Comparison of ENCODE assay signal across 9 mouse cellular contexts in genomic region chr7:30216723-30217151, GRCm38 (mm10). TPM values are rescaled to one million over a fixed set of nuclear protein-coding genes. Genes with fewer than 3 reads are reported as not detected.
A peak's percentile ranks its signal among the peaks of the same experiment; 100 is the strongest.
DNase-seq lines count a peak whose midpoint lies in the region; ATAC-seq and TF ChIP-seq lines count a peak whose summit lies in the region.
"Had no signal": no experiment of that assay in that cellular context is flagged by ENCODE, and none has a peak within 500 bp of the region (broad histone marks: within the 10 kb centered on the region; RNA-seq: fewer than 3 reads in every experiment).

No protein-coding gene starts in this region.

- peaks cover 21% of the 10 kb centered on the region for H3K4me1 ChIP-seq in thymus, adult 2 months (replicated peaks; ENCODE audit: control insufficient read depth, insufficient read depth, low read length)
- H3K4me1 ChIP-seq in hindbrain, postnatal 0 days (ENCODE audit: insufficient read depth, low read length): no peaks in the 10 kb centered on the region
- peaks cover 24% of the 10 kb centered on the region for H3K4me1 ChIP-seq in midbrain, embryonic 10.5 days

- H3K27ac ChIP-seq in thymus, adult 2 months (ENCODE audit: control insufficient read depth, insufficient read depth, low read length): no peak overlapping the region
- peak overlapping the region; percentile 68 for H3K27ac ChIP-seq in hindbrain, postnatal 0 days
- H3K27ac ChIP-seq in midbrain, embryonic 10.5 days (replicated peaks): peak overlapping the region; percentile 75

- peak overlapping the region; percentile 42 for H3K4me2 ChIP-seq in hindbrain, postnatal 0 days (ENCODE audit: low read depth, low read length)

- H3K9me3 ChIP-seq in hindbrain, postnatal 0 days (ENCODE audit: low read length): no peaks in the 10 kb centered on the region
- H3K9me3 ChIP-seq in midbrain, embryonic 10.5 days (replicated peaks): 0 out of 2 replicates have a peak, but pooled peaks cover 3% of the 10 kb centered on the region

- no peak overlapping the region for H3K9ac ChIP-seq in hindbrain, postnatal 0 days (replicated peaks; ENCODE audit: low read length)

- H3K27me3 ChIP-seq in thymus, adult 2 months (ENCODE audit: control insufficient read depth, insufficient read depth, low read length): no peaks in the 10 kb centered on the region
- H3K27me3 ChIP-seq in hindbrain, postnatal 0 days (ENCODE audit: insufficient read depth, low read length): no peaks in the 10 kb centered on the region
- H3K27me3 ChIP-seq in midbrain, embryonic 10.5 days (ENCODE audit: low read depth, poor library complexity, severe bottlenecking): no peaks in the 10 kb centered on the region

- DNase-seq in thymus, adult 2 months: peak; percentile 67
- DNase-seq in thymus, adult 18-20 months: no peak
- peak; percentile 83 for DNase-seq in cerebellum, adult 9-11 months
- DNase-seq in frontal cortex, postnatal 36 days (ENCODE audit: low spot score in 2 of 2): peak; percentile 55 to 61
- DNase-seq in hindbrain, postnatal 0 days (ENCODE audit: low spot score): peak; percentile 95
- peak; percentile 85 for DNase-seq in left cerebral cortex, postnatal 4 days
- peak; percentile 89 for DNase-seq in midbrain, embryonic 10.5 days (ENCODE audit: low spot score)
- peak; percentile 87 for DNase-seq in skeletal muscle tissue, adult 2 months (ENCODE audit: low read depth, low spot score)

- peak; percentile 92 for TF ChIP-seq CTCF in thymus, adult 2 months (IDR thresholded peaks at IDR 0.05; ENCODE audit: borderline replicate concordance, control insufficient read depth, extremely low read depth, insufficient read depth, low read length, poor library complexity)
- peak; percentile 97 for TF ChIP-seq CTCF in hindbrain, postnatal 0 days (IDR thresholded peaks at IDR 0.05; ENCODE audit: low read depth)

- TF ChIP-seq POLR2A in thymus, adult 2 months (IDR thresholded peaks at IDR 0.05; ENCODE audit: control insufficient read depth, extremely low read depth, insufficient read depth, low read length, poor library complexity): no peak

- intact Hi-C loops in left cerebral cortex, postnatal 4 days (cut with DNase I): loop anchor here (5.0 kb wide), 1 partner anchor 34 kb away; the partner anchor contains the start of gene Cox7a1

- no peak overlapping the region for H3K4me3 ChIP-seq in thymus, adult 2 months (ENCODE audit: control insufficient read depth, insufficient read depth, low read length)
- no peak overlapping the region for H3K4me3 ChIP-seq in hindbrain, postnatal 0 days (ENCODE audit: low read length)
- H3K4me3 ChIP-seq in midbrain, embryonic 10.5 days: peak overlapping the region; percentile 34
- H3K4me3 ChIP-seq: erythroblast, embryonic 14.5 days had no signal

- peak; percentile 85 for ATAC-seq in hindbrain, postnatal 0 days

- no peaks in the 10 kb centered on the region for H3K36me3 ChIP-seq in thymus, adult 2 months (ENCODE audit: control insufficient read depth, insufficient read depth, low read length)
- H3K36me3 ChIP-seq in hindbrain, postnatal 0 days (ENCODE audit: insufficient read depth, low read length): no peaks in the 10 kb centered on the region
- no peaks in the 10 kb centered on the region for H3K36me3 ChIP-seq in midbrain, embryonic 10.5 days

- 2% methylated on average over 16 of the region's 16 CpGs for WGBS in thymus, adult 2 months
- WGBS in hindbrain, postnatal 0 days: under 1% methylated on average over 16 of the region's 16 CpGs
- 2% methylated on average over 16 of the region's 16 CpGs for WGBS in midbrain, embryonic 10.5 days

RNA-seq across cellular contexts. Expression of gene Polr2i, which starts 15.0 kb away (rescaled TPM):
- 131 and 157 TPM in 2 replicates for polyA plus RNA-seq in thymus, adult 2 months (2012; rRNA removed)
- 65.9 and 98.4 TPM in 2 replicates for total RNA-seq in hindbrain, postnatal 0 days (2014; rRNA removed)
- 177 and 189 TPM in 2 replicates for polyA plus RNA-seq in hindbrain, postnatal 0 days (2015; fragmentation: Nextera tagmentation; extraction: Ambion mirVana)
- total RNA-seq in left cerebral cortex, postnatal 4 days (2021): 10 to 100 TPM; 94.9 to 96.9 TPM
- polyA plus RNA-seq in midbrain, embryonic 10.5 days (2016; fragmentation: Nextera tagmentation; extraction: Ambion mirVana): 155 and 162 TPM in 2 replicates

RNA-seq across cellular contexts. Expression of gene Tbcb, which starts 15.3 kb away (rescaled TPM):
- 42.4 and 47.1 TPM in 2 replicates for polyA plus RNA-seq in thymus, adult 2 months (2012; rRNA removed)
- total RNA-seq in hindbrain, postnatal 0 days (2014; rRNA removed): 123 and 129 TPM in 2 replicates
- 466 and 473 TPM in 2 replicates for polyA plus RNA-seq in hindbrain, postnatal 0 days (2015; fragmentation: Nextera tagmentation; extraction: Ambion mirVana)
- 100 to 1,000 TPM; 229 to 238 TPM for total RNA-seq in left cerebral cortex, postnatal 4 days (2021)
- 274 and 283 TPM in 2 replicates for polyA plus RNA-seq in midbrain, embryonic 10.5 days (2016; fragmentation: Nextera tagmentation; extraction: Ambion mirVana)

RNA-seq across cellular contexts. Expression of gene Capns1, which starts 18.1 kb away (rescaled TPM):
- 565 and 739 TPM in 2 replicates for polyA plus RNA-seq in thymus, adult 2 months (2012; rRNA removed)
- total RNA-seq in hindbrain, postnatal 0 days (2014; rRNA removed): 289 and 322 TPM in 2 replicates
- polyA plus RNA-seq in hindbrain, postnatal 0 days (2015; fragmentation: Nextera tagmentation; extraction: Ambion mirVana): 83.8 and 84.6 TPM in 2 replicates
- total RNA-seq in left cerebral cortex, postnatal 4 days (2021): 100 to 1,000 TPM; 193 to 198 TPM
- 52.1 and 55.5 TPM in 2 replicates for polyA plus RNA-seq in midbrain, embryonic 10.5 days (2016; fragmentation: Nextera tagmentation; extraction: Ambion mirVana)

RNA-seq across cellular contexts. Expression of gene Ovol3, which starts 18.8 kb away (rescaled TPM):
- 0.66 and 1.4 TPM in 2 replicates for polyA plus RNA-seq in thymus, adult 2 months (2012; rRNA removed)
- total RNA-seq in hindbrain, postnatal 0 days (2014; rRNA removed): not detected in 2 replicates
- polyA plus RNA-seq in hindbrain, postnatal 0 days (2015; fragmentation: Nextera tagmentation; extraction: Ambion mirVana): not detected in 2 replicates
- not detected for total RNA-seq in left cerebral cortex, postnatal 4 days (2021)
- not detected in 2 replicates for polyA plus RNA-seq in midbrain, embryonic 10.5 days (2016; fragmentation: Nextera tagmentation; extraction: Ambion mirVana)
- polyA plus RNA-seq: erythroblast, embryonic 14.5 days had no signal

RNA-seq across cellular contexts. Expression of gene Cox7a1, which starts 32.8 kb away (rescaled TPM):
- 28.1 and 85.8 TPM in 2 replicates for polyA plus RNA-seq in thymus, adult 2 months (2012; rRNA removed)
- not detected in 2 replicates for total RNA-seq in hindbrain, postnatal 0 days (2014; rRNA removed)
- polyA plus RNA-seq in hindbrain, postnatal 0 days (2015; fragmentation: Nextera tagmentation; extraction: Ambion mirVana): 8.1 and 9.7 TPM in 2 replicates
- 1 to 10 TPM; 1.5 to 2.0 TPM for total RNA-seq in left cerebral cortex, postnatal 4 days (2021)
- polyA plus RNA-seq in midbrain, embryonic 10.5 days (2016; fragmentation: Nextera tagmentation; extraction: Ambion mirVana): 4.1 and 7.2 TPM in 2 replicates

Comparison
In these comparisons a context has a peak if more than half of its experiments do, and no peak if none do; other contexts are left out.
1. DNase-seq: peak in thymus, adult 2 months (single experiment), cerebellum, adult 9-11 months (single experiment), frontal cortex, postnatal 36 days (2 of 2), hindbrain, postnatal 0 days (single experiment), left cerebral cortex, postnatal 4 days (single experiment), midbrain, embryonic 10.5 days (single experiment) and skeletal muscle tissue, adult 2 months (single experiment); none in thymus, adult 18-20 months (0 of 2).